9 mouse cellular contexts compared by ENCODE assay signal in genomic region chr3:109411294-109411693, GRCm38 (mm10).
"Had no signal": no experiment of that assay in that cellular context is flagged by ENCODE, and none has a peak within 500 bp of the region (broad histone marks: within the 10 kb centered on the region; RNA-seq: fewer than 3 reads in every experiment).

No protein-coding gene starts in this region.

- DNase-seq: kidney, adult 11 months; left cerebral cortex, postnatal 4 days; lung, adult 18-20 months; lung, postnatal 4 days; midbrain, embryonic 14.5 days; right cerebral cortex, postnatal 4 days; spleen, adult 18-20 months; thymus, adult 2 months; thymus, postnatal 25 days had no signal
